ENCODE assay signal across 10 mouse cellular contexts in genomic region chr9:107900840-107901626, GRCm38 (mm10). TPM values are rescaled to one million over a fixed set of nuclear protein-coding genes. Genes with fewer than 3 reads are reported as not detected.
DNase-seq lines count a peak whose midpoint lies in the region; ATAC-seq and TF ChIP-seq lines count a peak whose summit lies in the region.
"Had no signal": no experiment of that assay in that cellular context is flagged by ENCODE, and none has a peak within 500 bp of the region (broad histone marks: within the 10 kb centered on the region; RNA-seq: fewer than 3 reads in every experiment).

No protein-coding gene starts in this region.

- 61% methylated on average over 44 of the region's 44 CpGs for WGBS in heart, adult 2 months
- WGBS in kidney, embryonic 15.5 days: 5% methylated on average over 44 of the region's 44 CpGs
- 7% methylated on average over 39 of the region's 44 CpGs for WGBS in limb, embryonic 15.5 days
- WGBS in midbrain, postnatal 0 days: 12% methylated on average over 40 of the region's 44 CpGs
- 23% methylated on average over 44 of the region's 44 CpGs for WGBS in stomach, postnatal 0 days

- no peak overlapping the region for H3K27ac ChIP-seq in heart, adult 2 months
- peak overlapping the region; percentile 64; the same call in 1 of the 2 replicates for H3K27ac ChIP-seq in kidney, embryonic 15.5 days
- H3K27ac ChIP-seq in limb, embryonic 15.5 days: no peak overlapping the region
- H3K27ac ChIP-seq in midbrain, postnatal 0 days (ENCODE audit: low read depth, low read length): no peak overlapping the region
- no peak overlapping the region for H3K27ac ChIP-seq in stomach, postnatal 0 days (replicated peaks)

- no peaks in the 10 kb centered on the region for H3K36me3 ChIP-seq in heart, adult 2 months (ENCODE audit: control insufficient read depth, insufficient read depth, low read length)
- peaks cover 9% of the 10 kb centered on the region; the same call in 1 of the 2 replicates for H3K36me3 ChIP-seq in kidney, embryonic 15.5 days
- H3K36me3 ChIP-seq in limb, embryonic 15.5 days: peaks cover 39% of the 10 kb centered on the region
- peaks cover 11% of the 10 kb centered on the region for H3K36me3 ChIP-seq in midbrain, postnatal 0 days (ENCODE audit: insufficient read depth, low read length)
- peaks cover 6% of the 10 kb centered on the region; the same call in 1 of the 2 replicates for H3K36me3 ChIP-seq in stomach, postnatal 0 days (ENCODE audit: control insufficient read depth, insufficient read depth, low read length)

- ATAC-seq in kidney, embryonic 15.5 days (replicated peaks; ENCODE audit: low FRiP score): peak; percentile 57
- no peak; the same call in 1 of the 2 replicates for ATAC-seq in limb, embryonic 15.5 days (ENCODE audit: insufficient number of reproducible peaks, low FRiP score, low TSS enrichment, low read depth)
- ATAC-seq in midbrain, postnatal 0 days (ENCODE audit: low FRiP score): peak; percentile 66; the same call in 1 of the 2 replicates
- peak; percentile 50 for ATAC-seq in stomach, postnatal 0 days (ENCODE audit: low FRiP score, low TSS enrichment)

- no peaks in the 10 kb centered on the region for H3K79me2 ChIP-seq in heart, adult 2 months (replicated peaks; ENCODE audit: control insufficient read depth, insufficient read depth, low read length)

- H3K9me3 ChIP-seq in kidney, embryonic 15.5 days (replicated peaks): no peaks in the 10 kb centered on the region
- H3K9me3 ChIP-seq in limb, embryonic 15.5 days: no peaks in the 10 kb centered on the region
- no peaks in the 10 kb centered on the region for H3K9me3 ChIP-seq in midbrain, postnatal 0 days (ENCODE audit: low read length)
- H3K9me3 ChIP-seq in stomach, postnatal 0 days (ENCODE audit: control insufficient read depth, low read length): no peaks in the 10 kb centered on the region

- no peak overlapping the region for H3K9ac ChIP-seq in heart, adult 2 months (ENCODE audit: low read depth, low read length)
- H3K9ac ChIP-seq in kidney, embryonic 15.5 days: peak overlapping the region; percentile 48
- H3K9ac ChIP-seq in limb, embryonic 15.5 days: 0 out of 2 replicates have a peak overlapping the region, but pooled peaks have one; percentile 21
- H3K9ac ChIP-seq in midbrain, postnatal 0 days (replicated peaks; ENCODE audit: low read length, poor library complexity, severe bottlenecking): peak overlapping the region; percentile 34; the same call in 1 of the 2 replicates
- H3K9ac ChIP-seq in stomach, postnatal 0 days (ENCODE audit: low read length): no peak overlapping the region

- peak overlapping the region; percentile 81 for H3K4me2 ChIP-seq in kidney, embryonic 15.5 days
- H3K4me2 ChIP-seq in limb, embryonic 15.5 days: peak overlapping the region; percentile 50
- H3K4me2 ChIP-seq in midbrain, postnatal 0 days (ENCODE audit: low read depth, low read length, poor library complexity, severe bottlenecking): peak overlapping the region; percentile 58
- H3K4me2 ChIP-seq in stomach, postnatal 0 days (replicated peaks; ENCODE audit: low read depth): peak overlapping the region; percentile 37

- H3K27me3 ChIP-seq in heart, adult 2 months (ENCODE audit: control insufficient read depth, insufficient read depth, low read length): no peaks in the 10 kb centered on the region
- H3K27me3 ChIP-seq in kidney, embryonic 15.5 days: peaks cover 26% of the 10 kb centered on the region
- peaks cover 20% of the 10 kb centered on the region for H3K27me3 ChIP-seq in limb, embryonic 15.5 days
- H3K27me3 ChIP-seq in midbrain, postnatal 0 days (ENCODE audit: insufficient read depth, low read length): no peaks in the 10 kb centered on the region
- no peaks in the 10 kb centered on the region for H3K27me3 ChIP-seq in stomach, postnatal 0 days (ENCODE audit: control insufficient read depth, insufficient read depth, low read length)
- H3K27me3 ChIP-seq: CH12.LX had no signal

- no peak for DNase-seq in heart, adult 2 months
- DNase-seq in heart, adult 9 months (ENCODE audit: low spot score in 2 of 2): no peak
- DNase-seq in cerebellum, postnatal 10 days: peak; percentile 95 to 96
- DNase-seq in frontal cortex, postnatal 10 days (ENCODE audit: low spot score in 2 of 2): peak; percentile 70 to 80
- DNase-seq in midbrain, postnatal 0 days (ENCODE audit: low spot score): peak; percentile 91
- DNase-seq in stomach, postnatal 0 days (ENCODE audit: low spot score): peak; percentile 91

- no peak for TF ChIP-seq EP300 in heart, adult 2 months (IDR thresholded peaks at IDR 0.05; ENCODE audit: insufficient read depth, low read depth, low read length)
- no peak for TF ChIP-seq EP300 in stomach, postnatal 0 days (optimal IDR thresholded peaks at IDR 0.05)

- no peaks in the 10 kb centered on the region; the same call in 1 of the 2 replicates for H3K4me1 ChIP-seq in heart, adult 2 months (ENCODE audit: control insufficient read depth, insufficient read depth, low read length)
- peaks cover 34% of the 10 kb centered on the region for H3K4me1 ChIP-seq in kidney, embryonic 15.5 days
- peaks cover 27% of the 10 kb centered on the region for H3K4me1 ChIP-seq in limb, embryonic 15.5 days
- H3K4me1 ChIP-seq in midbrain, postnatal 0 days (ENCODE audit: insufficient read depth, low read length): no peaks in the 10 kb centered on the region
- H3K4me1 ChIP-seq in stomach, postnatal 0 days (replicated peaks; ENCODE audit: control insufficient read depth, insufficient read depth): peaks cover 4% of the 10 kb centered on the region; the same call in 1 of the 2 replicates

- TF ChIP-seq CTCF in heart, adult 2 months (IDR thresholded peaks at IDR 0.05): peak; percentile 54
- TF ChIP-seq CTCF in midbrain, postnatal 0 days (IDR thresholded peaks at IDR 0.05): peak; percentile 84
- TF ChIP-seq CTCF in stomach, postnatal 0 days (IDR thresholded peaks at IDR 0.05; ENCODE audit: low read depth): peak; percentile 81

- intact Hi-C loops in heart, adult 2 months (cut with DNase I): loop anchor here (5.0 kb wide), 1 partner anchor 151 kb away; the partner anchor contains the start of gene Amigo3

- no peak overlapping the region for H3K4me3 ChIP-seq in heart, adult 2 months
- H3K4me3 ChIP-seq in kidney, embryonic 15.5 days (replicated peaks): peak overlapping the region; percentile 44
- peak overlapping the region; percentile 32 for H3K4me3 ChIP-seq in limb, embryonic 15.5 days
- peak overlapping the region; percentile 30 for H3K4me3 ChIP-seq in midbrain, postnatal 0 days (ENCODE audit: low read depth, low read length)
- peak overlapping the region; percentile 10; the same call in 1 of the 2 replicates for H3K4me3 ChIP-seq in stomach, postnatal 0 days (ENCODE audit: low read depth, low read length)

- TF ChIP-seq POLR2A in heart, adult 2 months (IDR thresholded peaks at IDR 0.05; ENCODE audit: insufficient read depth, low read depth, low read length): no peak

RNA-seq across cellular contexts. Expression of gene Mst1r, which starts 5.6 kb away (rescaled TPM):
- 1 to 10 TPM; 3.1 to 3.3 TPM for total RNA-seq in heart, adult 2 months (2021)
- 11.3 and 12.5 TPM in 2 replicates for polyA plus RNA-seq in heart, adult 2 months (2012; rRNA removed)
- polyA plus RNA-seq in kidney, embryonic 15.5 days (2015; fragmentation: Nextera tagmentation; extraction: Ambion mirVana): 2.6 TPM in 2 replicates
- 7.0 and 10.3 TPM in 2 replicates for polyA plus RNA-seq in limb, embryonic 15.5 days (2015; fragmentation: Nextera tagmentation; extraction: Ambion mirVana)
- total RNA-seq in midbrain, postnatal 0 days (2014; rRNA removed): 1.2 and 1.8 TPM in 2 replicates
- 1.1 and 1.2 TPM in 2 replicates for polyA plus RNA-seq in midbrain, postnatal 0 days (2015; fragmentation: Nextera tagmentation; extraction: Ambion mirVana)
- 10.4 and 10.6 TPM in 2 replicates for polyA plus RNA-seq in stomach, postnatal 0 days (2015; fragmentation: Nextera tagmentation; extraction: Ambion mirVana)
- total RNA-seq: CH12.LX had no signal

RNA-seq across cellular contexts. Expression of gene Mon1a, which starts 13.1 kb away (rescaled TPM):
- 10 to 100 TPM; 11.0 to 11.2 TPM for total RNA-seq in heart, adult 2 months (2021)
- 15.1 and 16.0 TPM in 2 replicates for polyA plus RNA-seq in heart, adult 2 months (2012; rRNA removed)
- polyA plus RNA-seq in kidney, embryonic 15.5 days (2015; fragmentation: Nextera tagmentation; extraction: Ambion mirVana): 11.5 TPM in 2 replicates
- 15.9 and 16.9 TPM in 2 replicates for polyA plus RNA-seq in limb, embryonic 15.5 days (2015; fragmentation: Nextera tagmentation; extraction: Ambion mirVana)
- 23.9 and 24.9 TPM in 2 replicates for total RNA-seq in midbrain, postnatal 0 days (2014; rRNA removed)
- 16.7 and 18.1 TPM in 2 replicates for polyA plus RNA-seq in midbrain, postnatal 0 days (2015; fragmentation: Nextera tagmentation; extraction: Ambion mirVana)
- 22.9 and 23.6 TPM in 2 replicates for polyA plus RNA-seq in stomach, postnatal 0 days (2015; fragmentation: Nextera tagmentation; extraction: Ambion mirVana)

RNA-seq across cellular contexts. Expression of gene Actl11, which starts 27.2 kb away (rescaled TPM):
- total RNA-seq in heart, adult 2 months (2021): not detected
- 0.09 and 0.14 TPM in 2 replicates for polyA plus RNA-seq in heart, adult 2 months (2012; rRNA removed)
- not detected in 2 replicates for polyA plus RNA-seq in kidney, embryonic 15.5 days (2015; fragmentation: Nextera tagmentation; extraction: Ambion mirVana)
- polyA plus RNA-seq in limb, embryonic 15.5 days (2015; fragmentation: Nextera tagmentation; extraction: Ambion mirVana): not detected in 2 replicates
- total RNA-seq in midbrain, postnatal 0 days (2014; rRNA removed): 0.05 TPM in 1 of 2 replicates, not detected in the other
- polyA plus RNA-seq in midbrain, postnatal 0 days (2015; fragmentation: Nextera tagmentation; extraction: Ambion mirVana): not detected in 2 replicates
- polyA plus RNA-seq in stomach, postnatal 0 days (2015; fragmentation: Nextera tagmentation; extraction: Ambion mirVana): not detected in 2 replicates
- total RNA-seq: CH12.LX; neutrophil, adult 5-6 weeks had no signal

RNA-seq across cellular contexts. Expression of gene Rbm6, which starts 28.0 kb away (rescaled TPM):
- 10 to 100 TPM; 29.8 to 31.2 TPM for total RNA-seq in heart, adult 2 months (2021)
- 8.3 and 18.1 TPM in 2 replicates for polyA plus RNA-seq in heart, adult 2 months (2012; rRNA removed)
- polyA plus RNA-seq in kidney, embryonic 15.5 days (2015; fragmentation: Nextera tagmentation; extraction: Ambion mirVana): 79.0 and 82.1 TPM in 2 replicates
- 71.7 and 72.2 TPM in 2 replicates for polyA plus RNA-seq in limb, embryonic 15.5 days (2015; fragmentation: Nextera tagmentation; extraction: Ambion mirVana)
- 81.3 and 87.9 TPM in 2 replicates for total RNA-seq in midbrain, postnatal 0 days (2014; rRNA removed)
- polyA plus RNA-seq in midbrain, postnatal 0 days (2015; fragmentation: Nextera tagmentation; extraction: Ambion mirVana): 48.8 and 57.9 TPM in 2 replicates
- polyA plus RNA-seq in stomach, postnatal 0 days (2015; fragmentation: Nextera tagmentation; extraction: Ambion mirVana): 25.3 and 25.6 TPM in 2 replicates

RNA-seq across cellular contexts. Expression of gene Camkv, which starts 34.4 kb away (rescaled TPM):
- total RNA-seq in heart, adult 2 months (2021): not detected
- polyA plus RNA-seq in heart, adult 2 months (2012; rRNA removed): 0.02 and 0.06 TPM in 2 replicates
- polyA plus RNA-seq in kidney, embryonic 15.5 days (2015; fragmentation: Nextera tagmentation; extraction: Ambion mirVana): 1.6 and 2.2 TPM in 2 replicates
- 5.8 and 6.7 TPM in 2 replicates for polyA plus RNA-seq in limb, embryonic 15.5 days (2015; fragmentation: Nextera tagmentation; extraction: Ambion mirVana)
- 133 and 153 TPM in 2 replicates for total RNA-seq in midbrain, postnatal 0 days (2014; rRNA removed)
- polyA plus RNA-seq in midbrain, postnatal 0 days (2015; fragmentation: Nextera tagmentation; extraction: Ambion mirVana): 136 and 149 TPM in 2 replicates
- polyA plus RNA-seq in stomach, postnatal 0 days (2015; fragmentation: Nextera tagmentation; extraction: Ambion mirVana): 0.62 and 0.94 TPM in 2 replicates
- total RNA-seq: CH12.LX; neutrophil, adult 5-6 weeks had no signal

Comparison
In these comparisons a context has a peak if more than half of its experiments do, and no peak if none do; other contexts are left out.
1. DNase-seq: peak in cerebellum, postnatal 10 days (2 of 2), frontal cortex, postnatal 10 days (2 of 2), midbrain, postnatal 0 days (single experiment) and stomach, postnatal 0 days (single experiment); none in heart, adult 2 months (0 of 2) and heart, adult 9 months (0 of 2).
2. H3K9ac ChIP-seq: peak in kidney, embryonic 15.5 days (single experiment), limb, embryonic 15.5 days (single experiment) and midbrain, postnatal 0 days (single experiment); none in heart, adult 2 months (single experiment) and stomach, postnatal 0 days (single experiment).
3. Peak in every context shown above with its lines, with median percentiles within 50 percentile points of each other: CTCF ChIP-seq and H3K4me2 ChIP-seq.